Mouse (Mus musculus): Measurements from ENCODE around the gene Rtkn2. TPM values are rescaled to one million over a fixed set of nuclear protein-coding genes. Genes with fewer than 3 reads are reported as not detected.

Rtkn2 gene
- polyA plus RNA-seq, 1 experiment = 3.5 TPM

- Histone ChIP-seq H3K4me3 (no peak overlapping the region), H3ac (ENCODE audit: control insufficient read depth, insufficient read length) (no peak overlapping the region), H3K4me2 (ENCODE audit: low read depth) (peak overlapping the region; percentile 57), H3K79me2 (ENCODE audit: control insufficient read depth, insufficient read depth) (no peaks in the 10 kb centered on the region), H3K27me3 (ENCODE audit: control insufficient read depth, insufficient read depth, insufficient read length) (no peaks in the 10 kb centered on the region), H3K36me3 (ENCODE audit: control insufficient read depth, insufficient read depth) (no peaks in the 10 kb centered on the region)
- no peak for TF ChIP-seq POLR2AphosphoS2 (IDR thresholded peaks at IDR 0.05; ENCODE audit: insufficient read length, low read depth)
- TF ChIP-seq USF1 (IDR thresholded peaks at IDR 0.05; ENCODE audit: low read depth) = no peak
- TF ChIP-seq POLR2A (IDR thresholded peaks at IDR 0.05; ENCODE audit: insufficient read length, low read depth) = no peak
- no peak for TF ChIP-seq CEBPB (IDR thresholded peaks at IDR 0.05; ENCODE audit: insufficient read depth, poor library complexity, severe bottlenecking)
- no peak for TF ChIP-seq MYOG (IDR thresholded peaks at IDR 0.05; ENCODE audit: control insufficient read depth in 1 of 3, insufficient read depth in 1 of 3, insufficient read length in 2 of 3, low read depth in 2 of 3)
- TF ChIP-seq E2F4 (IDR thresholded peaks at IDR 0.05; ENCODE audit: insufficient read depth) = no peak
- TF ChIP-seq MAX (IDR thresholded peaks at IDR 0.05; ENCODE audit: low read depth) = no peak
- no peak for TF ChIP-seq REST (IDR thresholded peaks at IDR 0.05; ENCODE audit: insufficient read depth, insufficient read length)
- no peak for TF ChIP-seq SRF (IDR thresholded peaks at IDR 0.05; ENCODE audit: control insufficient read depth, insufficient read length, low read depth)
- TF ChIP-seq TCF12 (IDR thresholded peaks at IDR 0.05; ENCODE audit: insufficient read depth, poor library complexity, severe bottlenecking) = no peak
- no peak for TF ChIP-seq TCF3 (IDR thresholded peaks at IDR 0.05; ENCODE audit: insufficient read length, low read depth)
- TF ChIP-seq MYOD1 (IDR thresholded peaks at IDR 0.05; ENCODE audit: control insufficient read depth in 1 of 3, insufficient read length in 2 of 3, low read depth in 2 of 3) = no peak
These were observed 27.1 kb downstream of the Rtkn2 start for GRCm38 (mm10) chr10:68006491-68006890.

GRCm38 (mm10) chr10:68007103-68007502 lies 27.7 kb downstream of the Rtkn2 start:
- Histone ChIP-seq H3K27me3 (ENCODE audit: control insufficient read depth, insufficient read depth, insufficient read length) (no peaks in the 10 kb centered on the region), H3K36me3 (ENCODE audit: control insufficient read depth, insufficient read depth) (no peaks in the 10 kb centered on the region), H3K4me2 (ENCODE audit: low read depth) (no peak overlapping the region), H3ac (ENCODE audit: control insufficient read depth, insufficient read length) (no peak overlapping the region), H3K79me2 (ENCODE audit: control insufficient read depth, insufficient read depth) (no peaks in the 10 kb centered on the region), H3K4me3 (no peak overlapping the region)
- TF ChIP-seq CEBPB (IDR thresholded peaks at IDR 0.05; ENCODE audit: insufficient read depth, poor library complexity, severe bottlenecking) (no peak), POLR2A (IDR thresholded peaks at IDR 0.05; ENCODE audit: insufficient read length, low read depth) (no peak), MYOD1 (IDR thresholded peaks at IDR 0.05; ENCODE audit: control insufficient read depth in 1 of 3, insufficient read length in 2 of 3, low read depth in 2 of 3) (no peak), TCF3 (IDR thresholded peaks at IDR 0.05; ENCODE audit: insufficient read length, low read depth) (no peak), TCF12 (IDR thresholded peaks at IDR 0.05; ENCODE audit: insufficient read depth, poor library complexity, severe bottlenecking) (no peak), MYOG (IDR thresholded peaks at IDR 0.05; ENCODE audit: control insufficient read depth in 1 of 3, insufficient read depth in 1 of 3, insufficient read length in 2 of 3, low read depth in 2 of 3) (no peak), POLR2AphosphoS2 (IDR thresholded peaks at IDR 0.05; ENCODE audit: insufficient read length, low read depth) (no peak), MAX (IDR thresholded peaks at IDR 0.05; ENCODE audit: low read depth) (no peak), SRF (IDR thresholded peaks at IDR 0.05; ENCODE audit: control insufficient read depth, insufficient read length, low read depth) (no peak), USF1 (IDR thresholded peaks at IDR 0.05; ENCODE audit: low read depth) (no peak)

GRCm38 (mm10) chr10:68008198-68008955 lies 29.0 kb downstream of the Rtkn2 start:
- Histone ChIP-seq H3K4me2 (ENCODE audit: low read depth) (peak overlapping the region; percentile 76), H3K27me3 (ENCODE audit: control insufficient read depth, insufficient read depth, insufficient read length) (no peaks in the 10 kb centered on the region), H3K79me2 (ENCODE audit: control insufficient read depth, insufficient read depth) (no peaks in the 10 kb centered on the region), H3ac (ENCODE audit: control insufficient read depth, insufficient read length) (no peak overlapping the region), H3K36me3 (ENCODE audit: control insufficient read depth, insufficient read depth) (no peaks in the 10 kb centered on the region), H3K4me3 (no peak overlapping the region)
- TF ChIP-seq CEBPB (IDR thresholded peaks at IDR 0.05; ENCODE audit: insufficient read depth, poor library complexity, severe bottlenecking) (peak; percentile 88), POLR2A (IDR thresholded peaks at IDR 0.05; ENCODE audit: insufficient read length, low read depth) (no peak)

GRCm38 (mm10) chr10:68009301-68009700 lies 29.9 kb downstream of the Rtkn2 start:
- Histone ChIP-seq H3K27me3 (ENCODE audit: control insufficient read depth, insufficient read depth, insufficient read length) (no peaks in the 10 kb centered on the region), H3K79me2 (ENCODE audit: control insufficient read depth, insufficient read depth) (no peaks in the 10 kb centered on the region), H3K4me3 (no peak overlapping the region), H3ac (ENCODE audit: control insufficient read depth, insufficient read length) (no peak overlapping the region), H3K4me2 (ENCODE audit: low read depth) (peak overlapping the region; percentile 76), H3K36me3 (ENCODE audit: control insufficient read depth, insufficient read depth) (no peaks in the 10 kb centered on the region)
- TF ChIP-seq POLR2AphosphoS2 (IDR thresholded peaks at IDR 0.05; ENCODE audit: insufficient read length, low read depth) (no peak), USF1 (IDR thresholded peaks at IDR 0.05; ENCODE audit: low read depth) (no peak), SRF (IDR thresholded peaks at IDR 0.05; ENCODE audit: control insufficient read depth, insufficient read length, low read depth) (no peak), MYOG (IDR thresholded peaks at IDR 0.05; ENCODE audit: control insufficient read depth in 1 of 3, insufficient read depth in 1 of 3, insufficient read length in 2 of 3, low read depth in 2 of 3) (no peak), MYOD1 (IDR thresholded peaks at IDR 0.05; ENCODE audit: control insufficient read depth in 1 of 3, insufficient read length in 2 of 3, low read depth in 2 of 3) (no peak), TCF3 (IDR thresholded peaks at IDR 0.05; ENCODE audit: insufficient read length, low read depth) (no peak), CEBPB (IDR thresholded peaks at IDR 0.05; ENCODE audit: insufficient read depth, poor library complexity, severe bottlenecking) (no peak), REST (IDR thresholded peaks at IDR 0.05; ENCODE audit: insufficient read depth, insufficient read length) (no peak), POLR2A (IDR thresholded peaks at IDR 0.05; ENCODE audit: insufficient read length, low read depth) (no peak), MAX (IDR thresholded peaks at IDR 0.05; ENCODE audit: low read depth) (no peak), TCF12 (IDR thresholded peaks at IDR 0.05; ENCODE audit: insufficient read depth, poor library complexity, severe bottlenecking) (no peak)

- H3K36me3 ChIP-seq (ENCODE audit: control insufficient read depth, insufficient read depth) = no peaks in the 10 kb centered on the region
- H3K27me3 ChIP-seq (ENCODE audit: control insufficient read depth, insufficient read depth, insufficient read length) = no peaks in the 10 kb centered on the region
- no peaks in the 10 kb centered on the region for H3K79me2 ChIP-seq (ENCODE audit: control insufficient read depth, insufficient read depth)
- H3ac ChIP-seq (ENCODE audit: control insufficient read depth, insufficient read length) = no peak overlapping the region
- H3K4me2 ChIP-seq (ENCODE audit: low read depth) = no peak overlapping the region
- H3K4me3 ChIP-seq = no peak overlapping the region
- no peak for TF ChIP-seq E2F4 (IDR thresholded peaks at IDR 0.05; ENCODE audit: insufficient read depth)
- TF ChIP-seq TCF12 (IDR thresholded peaks at IDR 0.05; ENCODE audit: insufficient read depth, poor library complexity, severe bottlenecking) = no peak
These were observed 30.5 kb downstream of the Rtkn2 start for GRCm38 (mm10) chr10:68009867-68010266.
